Mouse (Mus musculus) erythroid progenitor cell, adult 5-6 weeks (primary cell): Measurements from ENCODE around the gene Slc30a3. TPM values are rescaled to one million over a fixed set of nuclear protein-coding genes. Genes with fewer than 3 reads are reported as not detected.
A peak's percentile ranks its signal among the peaks of the same experiment; 100 is the strongest.
"Not testable (repeated sequence)": the region's sequence is repeated elsewhere in the genome, so short reads cannot be mapped to it uniquely, and the experiment has no call there.

ENCODE experiments used
- ATAC-seq: replicated peaks from 2 replicates; pipeline ENCODE4 v1.8.0; 2016; ENCODE audit warnings: moderate number of reproducible peaks, mild to moderate bottlenecking, moderate TSS enrichment, inconsistent platforms; ENCODE audit not compliant: poor library complexity, low FRiP score, severe bottlenecking
- total RNA-seq, 2 experiments: library from RNA; stranded (forward) in 1 of 2; stranded (reverse) in 1 of 2; fragments of 150-400 nt in 1 of 2; fragments of 186-747, 209-891 nt in 1 of 2; gene quantifications; 2 replicates each; pipeline versions ENCODE4 v1.2.3 to v1.2.4; 2015 to 2017; ENCODE audit warnings: low replicate concordance in 2 of 2

The Slc30a3 gene
- total RNA-seq, 2 experiments from 2014 or later = not detected

DNA sequence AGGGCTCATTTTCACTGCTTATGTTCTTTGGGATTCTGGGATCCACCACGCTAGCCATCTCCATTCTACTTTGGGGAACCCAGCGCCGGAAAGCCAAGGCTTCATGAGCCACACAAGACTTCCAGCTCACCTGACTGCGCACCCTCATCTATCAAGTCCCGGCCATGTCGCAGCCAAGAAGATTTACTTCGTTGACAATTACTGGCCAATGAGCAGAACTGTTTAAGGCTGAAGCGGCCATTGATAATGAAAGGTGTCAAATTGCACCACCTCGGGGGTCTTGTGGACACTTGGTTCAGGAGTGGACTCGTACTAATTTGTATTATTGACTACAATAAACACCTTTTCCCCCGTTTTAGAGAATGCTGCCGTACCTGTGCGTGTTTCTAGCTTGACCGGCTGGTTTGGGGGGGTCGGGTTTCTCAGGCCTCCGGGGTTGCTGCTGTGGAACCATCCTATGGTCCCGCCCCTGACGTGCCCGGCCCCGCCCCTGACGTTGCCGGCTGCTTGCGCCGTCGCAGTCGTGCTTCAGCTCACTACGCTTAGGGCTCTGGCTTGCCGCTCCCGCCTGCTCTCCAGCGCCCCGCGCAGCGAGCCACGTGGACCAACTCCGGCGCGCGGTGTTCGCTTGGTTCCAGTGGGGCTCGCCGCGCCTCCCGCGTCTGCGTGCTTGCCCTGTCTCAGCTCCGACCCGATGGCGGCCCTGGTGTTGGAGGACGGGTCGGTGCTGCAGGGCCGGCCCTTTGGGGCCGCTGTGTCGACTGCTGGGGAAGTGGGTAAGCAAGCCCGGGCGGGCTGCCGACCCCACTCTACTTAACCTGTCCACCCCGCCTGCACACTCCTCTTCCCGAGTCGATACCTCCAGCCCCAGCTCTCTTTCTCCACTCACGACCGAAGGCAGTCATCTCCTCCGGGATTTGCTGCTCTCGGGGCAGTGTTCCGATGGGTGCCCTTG, 53.5 kb downstream of the Slc30a3 start, which contains the start of gene Cad:
Cad (plus strand) TSS at position 520 of the 955 bp plus-strand sequence.
- ATAC-seq = peak; percentile 99

DNA sequence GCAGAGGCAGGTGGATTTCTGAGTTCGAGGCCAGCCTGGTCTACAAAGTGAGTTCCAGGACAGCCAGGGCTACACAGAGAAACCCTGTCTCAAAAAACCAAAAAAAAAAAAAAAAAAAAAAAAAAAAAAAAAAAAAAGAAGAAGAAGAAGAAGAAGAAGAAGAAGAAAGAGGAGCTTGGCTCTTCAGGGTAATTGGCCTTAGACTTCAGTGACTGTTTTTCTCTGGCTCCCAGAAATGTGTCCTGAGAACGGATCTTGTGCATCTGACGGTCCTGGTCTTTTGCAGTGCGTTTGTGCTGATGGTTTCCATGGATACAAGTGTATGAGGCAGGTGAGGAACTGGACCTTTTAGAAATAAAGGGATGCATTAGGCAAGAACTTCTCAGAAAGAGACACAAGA, 54.3 kb downstream of the Slc30a3 start:
- ATAC-seq = not testable (repeated sequence)

DNA sequence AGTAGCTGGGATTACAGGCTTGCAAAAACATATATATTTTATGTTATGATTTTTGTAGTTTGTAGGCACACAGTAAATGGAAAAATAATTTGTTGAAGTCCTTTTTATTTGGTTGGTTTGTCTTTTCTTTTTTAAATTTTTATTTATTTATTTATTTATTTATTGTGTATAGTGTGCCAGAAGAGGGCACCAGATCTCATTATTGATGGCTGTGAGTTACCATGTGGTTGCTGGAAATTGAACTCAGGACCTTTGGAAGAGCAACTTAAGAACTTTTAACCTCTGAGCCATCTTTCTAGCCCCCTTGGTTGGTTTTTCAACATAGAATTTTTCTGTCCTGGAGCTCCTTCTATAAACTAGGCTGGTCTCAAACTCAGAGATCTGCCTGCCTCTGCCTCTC, 57.6 kb downstream of the Slc30a3 start:
- no peak for ATAC-seq

DNA sequence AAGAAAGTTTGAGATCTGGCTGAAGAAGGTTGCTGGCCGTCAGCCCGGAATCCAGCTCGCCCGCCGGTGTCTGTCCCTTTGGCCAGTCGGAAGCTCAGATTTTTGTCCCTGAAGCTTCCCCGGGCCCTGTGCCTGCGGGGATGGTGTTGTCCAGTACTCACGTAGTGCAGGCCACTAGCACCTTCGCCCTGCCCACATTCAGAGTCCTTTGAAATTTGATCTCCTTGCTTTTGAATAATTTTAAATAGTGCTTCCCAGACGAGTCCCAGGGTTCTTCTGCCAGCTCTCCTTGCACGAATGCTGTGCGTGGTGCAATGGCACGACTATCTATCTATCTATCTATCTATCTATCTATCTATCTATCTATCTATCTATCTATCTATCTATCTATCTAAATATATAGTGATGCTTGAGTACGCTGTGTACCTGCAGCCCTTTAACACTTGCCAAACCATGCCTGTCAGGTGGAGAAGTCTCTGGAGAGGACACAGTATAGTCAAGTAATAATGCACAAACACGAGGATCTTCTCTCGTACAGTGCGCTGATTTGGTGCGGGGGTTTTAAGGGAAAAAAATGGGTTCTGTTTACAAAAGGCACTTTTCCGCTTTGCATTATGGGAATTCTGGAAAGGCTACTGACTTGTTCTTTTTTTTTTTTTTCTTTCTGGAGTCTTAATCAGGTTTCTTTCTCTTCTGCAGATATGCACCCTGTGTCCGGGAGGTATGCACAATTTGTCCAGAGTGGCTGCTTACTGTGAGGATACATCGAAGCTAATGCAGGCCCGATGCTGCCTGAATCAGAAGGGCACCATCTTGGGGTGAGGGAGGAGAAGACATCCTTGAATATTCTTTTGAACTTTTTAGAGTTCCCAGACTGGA, 59.0 kb downstream of the Slc30a3 start, which contains the start of gene Slc5a6:
Slc5a6 (minus strand) TSS at position 162 of the 879 bp plus-strand sequence.
- peak; percentile 49 for ATAC-seq

DNA sequence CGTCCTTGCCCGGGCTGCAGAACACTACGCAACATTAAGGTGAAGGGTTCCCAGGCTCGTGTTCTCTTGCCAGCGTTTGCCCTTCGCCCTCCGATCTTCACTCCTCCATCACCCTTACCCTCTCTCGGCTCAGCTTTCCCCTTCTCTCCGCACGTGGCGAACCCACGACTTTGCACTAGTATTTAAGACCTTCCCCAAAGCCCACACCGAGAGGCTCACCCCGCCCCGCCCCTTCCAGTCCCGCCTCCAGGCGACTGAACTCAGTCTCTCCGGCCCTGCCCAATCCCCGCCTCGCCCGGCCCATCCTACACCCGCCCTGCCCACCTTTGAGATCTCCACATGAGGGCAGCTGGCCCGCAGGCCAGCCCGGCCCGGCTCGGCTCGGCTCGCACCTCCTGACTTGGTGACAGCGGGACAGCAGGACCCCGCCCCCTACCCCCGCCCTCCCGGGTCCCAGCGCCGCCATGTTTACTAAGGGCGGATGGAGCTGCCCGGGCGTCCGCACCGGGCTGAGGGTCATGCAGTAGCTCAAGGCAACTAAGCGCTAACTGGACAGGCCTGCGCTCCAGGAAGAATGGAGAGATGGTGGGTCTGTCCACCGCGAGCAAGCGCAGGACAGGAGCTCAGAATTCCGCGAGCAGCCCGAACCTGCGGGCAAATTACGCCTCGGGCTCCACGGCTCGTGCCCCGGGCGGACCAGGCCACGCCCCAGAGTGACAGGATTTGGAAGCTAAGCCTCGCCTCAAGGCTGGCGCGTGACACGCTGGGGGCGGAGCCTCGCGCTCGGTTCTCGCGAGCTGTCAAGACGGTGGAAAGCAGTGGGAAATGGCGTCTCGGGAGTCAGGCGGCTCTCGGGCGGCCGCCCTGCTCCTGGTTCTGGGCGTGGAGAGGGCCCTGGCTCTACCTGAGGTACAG, 59.9 kb downstream of the Slc30a3 start, which contains the start of gene Atraid:
Atraid (plus strand) TSS at position 465 of the 915 bp plus-strand sequence.
- peak; percentile 87 for ATAC-seq

DNA sequence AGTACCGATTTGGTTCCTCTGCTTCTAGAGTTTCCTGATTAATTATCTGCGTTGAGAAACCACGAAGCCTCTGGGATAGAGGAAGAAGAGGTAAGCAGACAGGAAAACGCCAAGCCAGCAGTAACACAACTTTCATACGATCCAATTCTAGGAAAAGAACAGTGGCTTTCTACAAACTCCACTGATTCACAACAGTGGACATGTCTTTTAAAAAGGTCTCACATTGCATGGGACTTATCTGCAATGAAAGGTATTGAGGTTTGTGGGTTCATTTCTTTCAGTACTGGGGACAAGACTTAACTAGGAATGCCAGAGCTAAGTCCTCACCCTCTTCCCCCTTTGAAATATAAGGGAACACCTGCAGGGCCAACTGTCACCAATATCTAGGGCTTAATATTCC, 61.0 kb downstream of the Slc30a3 start:
- ATAC-seq = no peak

DNA sequence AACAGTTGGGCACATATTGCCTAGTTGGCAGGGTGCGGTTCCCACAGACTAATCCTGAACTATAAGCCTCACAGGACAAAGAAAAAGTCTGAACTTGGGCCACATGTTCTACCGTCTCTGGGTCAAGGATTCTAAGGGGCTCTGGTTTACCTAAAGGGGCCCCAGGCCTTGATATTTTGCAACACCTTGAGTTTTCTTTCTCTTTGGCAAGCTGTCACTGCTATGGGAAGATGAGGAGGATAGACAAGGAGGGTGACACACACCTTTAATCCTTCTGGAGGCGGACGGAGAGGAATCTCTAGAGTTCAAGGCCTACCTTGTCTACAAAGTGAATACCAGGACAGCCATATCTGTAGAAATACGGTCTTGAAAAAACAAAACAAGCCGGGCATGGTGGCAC, 61.6 kb downstream of the Slc30a3 start:
- no peak for ATAC-seq

DNA sequence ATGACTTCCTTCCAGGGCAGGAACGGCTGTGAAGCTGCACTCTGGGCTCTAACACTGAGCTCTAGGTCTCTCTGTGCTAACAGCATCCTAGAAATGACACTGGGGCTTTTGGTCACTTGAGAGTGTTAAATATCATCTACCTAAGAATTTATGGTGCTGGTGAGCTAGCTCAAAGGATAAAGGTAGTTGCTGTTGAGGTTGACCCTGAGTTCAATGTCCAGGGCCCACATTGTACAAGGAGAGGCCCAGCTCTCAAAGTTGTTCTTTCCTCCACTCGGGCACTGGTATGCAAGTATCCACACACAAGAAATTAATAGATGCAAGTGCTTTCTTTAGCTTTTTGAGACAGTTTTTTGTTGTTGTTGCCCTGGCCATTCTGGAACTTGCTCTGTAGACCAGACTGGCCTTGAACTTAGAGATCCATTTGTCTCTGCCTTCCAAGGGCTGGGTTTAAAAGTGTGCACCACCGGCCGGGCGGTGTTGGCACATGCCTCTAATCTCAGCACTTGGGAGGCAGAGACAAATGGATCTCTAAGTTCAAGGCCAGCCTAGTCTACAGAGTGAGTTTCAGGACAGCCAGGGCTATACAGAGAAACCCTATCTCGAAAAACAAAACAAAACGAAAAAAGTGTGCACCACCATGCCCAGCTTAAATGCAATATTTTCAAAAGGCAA, 69.7 kb downstream of the Slc30a3 start:
- no peak for ATAC-seq

DNA sequence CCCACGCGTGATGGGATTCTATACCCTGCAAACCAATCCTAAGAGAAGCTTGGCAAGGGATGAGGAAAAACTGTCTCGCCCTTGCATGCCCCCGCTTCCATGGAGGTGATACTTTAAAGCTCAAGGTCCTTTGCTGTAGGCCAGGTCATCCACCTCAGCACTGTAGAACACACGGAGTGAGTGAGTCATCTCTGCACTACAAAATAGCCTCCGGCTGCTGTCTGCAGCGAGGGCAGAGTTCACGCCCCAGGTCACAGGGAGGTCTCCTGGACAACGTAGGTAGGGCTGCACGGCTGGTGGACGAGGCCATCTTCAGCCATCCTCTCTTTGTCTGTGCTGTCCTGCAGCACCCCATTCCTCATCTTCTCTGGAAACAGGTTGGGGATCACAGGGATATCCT, 71.5 kb downstream of the Slc30a3 start:
- ATAC-seq = not testable (repeated sequence)

Other genes with a start within 250 kb of the Slc30a3 start
- 6.8 and 11.3 TPM in 2 replicates for gene Tmem214, start 240.2 kb downstream of the Slc30a3 start, total RNA-seq (2015; ENCODE audit: low replicate concordance)
- 9.5 and 10.0 TPM in 2 replicates for gene Tmem214, start 240.2 kb downstream of the Slc30a3 start, total RNA-seq (2017; ENCODE audit: low replicate concordance)
- 3.4 and 3.6 TPM in 2 replicates for gene Agbl5, start 219.5 kb downstream of the Slc30a3 start, total RNA-seq (2015; ENCODE audit: low replicate concordance)
- 1.1 and 7.1 TPM in 2 replicates for gene Agbl5, start 219.5 kb downstream of the Slc30a3 start, total RNA-seq (2017; ENCODE audit: low replicate concordance)
- 256 and 260 TPM in 2 replicates for gene Ost4, start 200.4 kb downstream of the Slc30a3 start, total RNA-seq (2015; ENCODE audit: low replicate concordance)
- 78.4 and 188 TPM in 2 replicates for gene Ost4, start 200.4 kb downstream of the Slc30a3 start, total RNA-seq (2017; ENCODE audit: low replicate concordance)
- gene Emilin1, start 194.8 kb downstream of the Slc30a3 start, total RNA-seq (2015; ENCODE audit: low replicate concordance) = 9.6 and 11.5 TPM in 2 replicates
- 5.6 and 11.6 TPM in 2 replicates for gene Emilin1, start 194.8 kb downstream of the Slc30a3 start, total RNA-seq (2017; ENCODE audit: low replicate concordance)
- gene Khk, start 186.8 kb downstream of the Slc30a3 start, total RNA-seq (2015; ENCODE audit: low replicate concordance) = 2.5 and 10.8 TPM in 2 replicates
- gene Khk, start 186.8 kb downstream of the Slc30a3 start, total RNA-seq (2017; ENCODE audit: low replicate concordance) = 4.4 and 8.9 TPM in 2 replicates
- gene Cgref1, start 162.6 kb downstream of the Slc30a3 start, total RNA-seq (2015; ENCODE audit: low replicate concordance) = not detected in 2 replicates
- not detected in 2 replicates for gene Cgref1, start 162.6 kb downstream of the Slc30a3 start, total RNA-seq (2017; ENCODE audit: low replicate concordance)
- 42.3 and 55.5 TPM in 2 replicates for gene Preb, start 147.9 kb downstream of the Slc30a3 start, total RNA-seq (2015; ENCODE audit: low replicate concordance)
- gene Preb, start 147.9 kb downstream of the Slc30a3 start, total RNA-seq (2017; ENCODE audit: low replicate concordance) = 8.2 and 24.9 TPM in 2 replicates
- gene Tcf23, start 139.6 kb downstream of the Slc30a3 start, total RNA-seq (2015; ENCODE audit: low replicate concordance) = not detected in 2 replicates
- gene Tcf23, start 139.6 kb downstream of the Slc30a3 start, total RNA-seq (2017; ENCODE audit: low replicate concordance) = not detected in 2 replicates
- 38.6 and 49.9 TPM in 2 replicates for gene Atraid, start 59.9 kb downstream of the Slc30a3 start, total RNA-seq (2015; ENCODE audit: low replicate concordance)
- gene Atraid, start 59.9 kb downstream of the Slc30a3 start, total RNA-seq (2017; ENCODE audit: low replicate concordance) = 15.1 and 16.0 TPM in 2 replicates
- not detected in 2 replicates for gene Slc5a6, start 59.3 kb downstream of the Slc30a3 start, total RNA-seq (2015; ENCODE audit: low replicate concordance)
- not detected in 2 replicates for gene Slc5a6, start 59.3 kb downstream of the Slc30a3 start, total RNA-seq (2017; ENCODE audit: low replicate concordance)
- 19.3 and 24.9 TPM in 2 replicates for gene Cad, start 53.5 kb downstream of the Slc30a3 start, total RNA-seq (2015; ENCODE audit: low replicate concordance)
- gene Cad, start 53.5 kb downstream of the Slc30a3 start, total RNA-seq (2017; ENCODE audit: low replicate concordance) = 3.5 and 11.3 TPM in 2 replicates
- not detected in 2 replicates for gene Dnajc5g, start 2.0 kb downstream of the Slc30a3 start, total RNA-seq (2015; ENCODE audit: low replicate concordance)
- not detected in 2 replicates for gene Dnajc5g, start 2.0 kb downstream of the Slc30a3 start, total RNA-seq (2017; ENCODE audit: low replicate concordance)
- not detected in 2 replicates for gene Trim54, start 8.5 kb upstream of the Slc30a3 start, total RNA-seq (2015; ENCODE audit: low replicate concordance)
- gene Trim54, start 8.5 kb upstream of the Slc30a3 start, total RNA-seq (2017; ENCODE audit: low replicate concordance) = not detected in 2 replicates
- gene Ucn, start 30.6 kb upstream of the Slc30a3 start, total RNA-seq (2015; ENCODE audit: low replicate concordance) = not detected in 2 replicates
- gene Ucn, start 30.6 kb upstream of the Slc30a3 start, total RNA-seq (2017; ENCODE audit: low replicate concordance) = not detected in 2 replicates
- 1.3 and 11.5 TPM in 2 replicates for gene Mpv17, start 46.0 kb upstream of the Slc30a3 start, total RNA-seq (2015; ENCODE audit: low replicate concordance)
- gene Mpv17, start 46.0 kb upstream of the Slc30a3 start, total RNA-seq (2017; ENCODE audit: low replicate concordance) = 0.23 and 4.7 TPM in 2 replicates
- gene Gm29609, start 71.7 kb upstream of the Slc30a3 start, total RNA-seq (2015; ENCODE audit: low replicate concordance) = 4.6 TPM in 1 of 2 replicates, not detected in the other
- gene Gm29609, start 71.7 kb upstream of the Slc30a3 start, total RNA-seq (2017; ENCODE audit: low replicate concordance) = not detected in 2 replicates
- 45.4 and 54.5 TPM in 2 replicates for gene Gtf3c2, start 71.9 kb upstream of the Slc30a3 start, total RNA-seq (2015; ENCODE audit: low replicate concordance)
- 29.9 and 130 TPM in 2 replicates for gene Gtf3c2, start 71.9 kb upstream of the Slc30a3 start, total RNA-seq (2017; ENCODE audit: low replicate concordance)
- gene Snx17, start 85.0 kb upstream of the Slc30a3 start, total RNA-seq (2015; ENCODE audit: low replicate concordance) = 22.6 and 31.7 TPM in 2 replicates
- 16.3 and 39.3 TPM in 2 replicates for gene Snx17, start 85.0 kb upstream of the Slc30a3 start, total RNA-seq (2017; ENCODE audit: low replicate concordance)
- 36.5 and 60.5 TPM in 2 replicates for gene Eif2b4, start 85.2 kb upstream of the Slc30a3 start, total RNA-seq (2015; ENCODE audit: low replicate concordance)
- gene Eif2b4, start 85.2 kb upstream of the Slc30a3 start, total RNA-seq (2017; ENCODE audit: low replicate concordance) = 8.2 and 53.5 TPM in 2 replicates
- gene Zfp513, start 94.1 kb upstream of the Slc30a3 start, total RNA-seq (2015; ENCODE audit: low replicate concordance) = 6.8 and 9.2 TPM in 2 replicates
- 10.8 and 15.4 TPM in 2 replicates for gene Zfp513, start 94.1 kb upstream of the Slc30a3 start, total RNA-seq (2017; ENCODE audit: low replicate concordance)
- gene Ppm1g, start 112.5 kb upstream of the Slc30a3 start, total RNA-seq (2015; ENCODE audit: low replicate concordance) = 166 and 178 TPM in 2 replicates
- gene Ppm1g, start 112.5 kb upstream of the Slc30a3 start, total RNA-seq (2017; ENCODE audit: low replicate concordance) = 214 and 223 TPM in 2 replicates
- 22.2 and 45.4 TPM in 2 replicates for gene Nrbp1, start 132.6 kb upstream of the Slc30a3 start, total RNA-seq (2015; ENCODE audit: low replicate concordance)
- gene Nrbp1, start 132.6 kb upstream of the Slc30a3 start, total RNA-seq (2017; ENCODE audit: low replicate concordance) = 39.4 and 44.4 TPM in 2 replicates
- not detected in 2 replicates for gene Gm9970, start 133.0 kb upstream of the Slc30a3 start, total RNA-seq (2015; ENCODE audit: low replicate concordance)
- not detected in 2 replicates for gene Gm9970, start 133.0 kb upstream of the Slc30a3 start, total RNA-seq (2017; ENCODE audit: low replicate concordance)
- gene Krtcap3, start 143.5 kb upstream of the Slc30a3 start, total RNA-seq (2015; ENCODE audit: low replicate concordance) = not detected in 2 replicates
- gene Krtcap3, start 143.5 kb upstream of the Slc30a3 start, total RNA-seq (2017; ENCODE audit: low replicate concordance) = not detected in 2 replicates
- gene Ift172, start 182.9 kb upstream of the Slc30a3 start, total RNA-seq (2015; ENCODE audit: low replicate concordance) = 2.9 and 10.5 TPM in 2 replicates
- 5.7 and 10.3 TPM in 2 replicates for gene Ift172, start 182.9 kb upstream of the Slc30a3 start, total RNA-seq (2017; ENCODE audit: low replicate concordance)
- gene Fndc4, start 187.8 kb upstream of the Slc30a3 start, total RNA-seq (2015; ENCODE audit: low replicate concordance) = not detected in 2 replicates
- 0.08 TPM in 1 of 2 replicates, not detected in the other for gene Fndc4, start 187.8 kb upstream of the Slc30a3 start, total RNA-seq (2017; ENCODE audit: low replicate concordance)
- gene Gckr, start 189.2 kb upstream of the Slc30a3 start, total RNA-seq (2015; ENCODE audit: low replicate concordance) = not detected in 2 replicates
- gene Gckr, start 189.2 kb upstream of the Slc30a3 start, total RNA-seq (2017; ENCODE audit: low replicate concordance) = not detected in 2 replicates